Mouse (Mus musculus): ENCODE measurements at regions not wholly inside any gene's neighbourhood (a gene's known extent, or its start where the extent isn't known, plus 50 kb on each side); places are given as distances from the start of the nearest gene placed in this dataset.

DNA sequence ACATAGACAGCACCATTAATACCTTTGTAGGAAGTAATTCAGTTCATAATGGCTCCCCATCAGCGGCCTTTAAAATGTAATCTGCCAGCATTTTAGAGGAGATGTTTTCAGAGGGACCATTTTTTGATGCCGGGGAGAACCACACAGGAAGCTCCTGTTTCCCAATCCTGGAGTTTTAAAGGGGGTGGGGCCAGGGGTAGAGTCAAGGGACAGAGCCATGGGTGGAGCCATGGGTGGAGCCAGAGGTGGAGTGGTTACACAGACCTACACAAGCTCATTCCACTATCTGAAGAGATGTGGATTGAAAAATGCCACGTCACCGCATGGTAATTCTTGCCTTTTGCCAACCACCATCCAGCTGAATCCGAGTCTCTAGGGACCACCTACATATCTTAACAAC is 67.1 kb upstream of the Plcl2 start:
- no peak for DNase-seq

DNA sequence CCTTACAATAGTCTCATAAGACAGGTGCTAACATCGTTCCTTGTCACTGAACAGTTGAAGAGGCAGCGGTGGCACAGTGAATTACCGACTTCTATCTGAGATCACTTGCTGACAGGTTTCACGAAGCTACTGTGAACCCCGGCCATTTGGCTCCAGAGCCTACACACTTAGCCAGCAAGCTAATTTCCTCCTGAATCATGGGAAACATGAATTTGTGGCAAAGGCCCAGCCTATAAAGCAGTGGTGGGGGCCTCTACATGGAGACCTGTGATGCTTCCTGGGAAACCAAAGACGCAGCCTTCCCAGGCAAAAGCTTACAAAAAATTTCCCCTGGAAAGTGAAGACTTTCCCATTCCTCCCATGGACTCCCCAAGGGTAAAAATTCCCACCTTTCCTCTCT is 66.3 kb upstream of the Plcl2 start:
- no peak for DNase-seq

GRCm38 (mm10) chr17:50443376-50444022 is 65.7 kb upstream of the Plcl2 start:
- DNase-seq = no peak

GRCm38 (mm10) chr17:50444023-50444389 is 65.2 kb upstream of the Plcl2 start:
- DNase-seq = no peak

GRCm38 (mm10) chr17:50448693-50449092 is 60.5 kb upstream of the Plcl2 start:
- no peak for DNase-seq

DNA sequence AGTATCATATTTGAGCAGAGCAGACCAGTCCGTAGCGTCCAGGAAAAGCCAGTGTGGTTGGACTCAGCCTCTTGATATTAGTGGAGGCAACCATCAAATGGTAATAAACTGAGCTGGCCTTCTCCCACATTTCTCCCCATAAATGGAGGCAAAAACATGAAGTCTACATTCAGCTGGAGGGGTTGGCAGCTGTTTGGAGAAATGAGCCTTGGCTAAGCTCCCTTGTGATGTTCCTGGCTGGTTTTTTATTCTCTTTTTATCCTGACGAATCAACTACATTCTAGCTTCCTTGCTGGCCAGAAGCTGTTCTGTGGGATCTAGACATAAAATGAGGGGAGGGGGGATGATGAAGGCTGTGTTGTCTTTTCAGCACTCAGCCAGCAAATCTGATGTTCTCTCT is 57.6 kb upstream of the Plcl2 start:
- no peak for DNase-seq

GRCm38 (mm10) chr17:50453524-50453923 is 55.7 kb upstream of the Plcl2 start:
- DNase-seq = no peak

DNA sequence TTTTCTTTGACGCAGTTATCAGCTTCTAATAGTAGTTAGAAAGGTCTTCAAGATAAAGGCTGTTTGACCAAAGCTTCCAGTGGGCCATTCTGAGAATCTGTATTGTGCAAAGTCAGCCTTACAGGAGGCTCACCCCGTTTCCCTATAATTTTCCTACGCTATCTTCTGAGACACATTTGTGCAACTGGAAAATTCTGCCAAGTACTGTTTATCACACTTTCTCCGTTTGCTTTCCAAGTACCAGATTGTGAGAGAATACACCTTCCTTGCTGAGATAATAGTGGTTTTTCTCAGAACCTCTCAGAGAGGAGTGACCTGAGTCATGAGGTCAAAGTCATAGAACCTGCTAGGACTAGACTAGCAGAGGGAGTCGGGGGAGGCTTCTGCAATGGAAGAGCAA is 55.2 kb upstream of the Plcl2 start:
- DNase-seq = no peak

DNA sequence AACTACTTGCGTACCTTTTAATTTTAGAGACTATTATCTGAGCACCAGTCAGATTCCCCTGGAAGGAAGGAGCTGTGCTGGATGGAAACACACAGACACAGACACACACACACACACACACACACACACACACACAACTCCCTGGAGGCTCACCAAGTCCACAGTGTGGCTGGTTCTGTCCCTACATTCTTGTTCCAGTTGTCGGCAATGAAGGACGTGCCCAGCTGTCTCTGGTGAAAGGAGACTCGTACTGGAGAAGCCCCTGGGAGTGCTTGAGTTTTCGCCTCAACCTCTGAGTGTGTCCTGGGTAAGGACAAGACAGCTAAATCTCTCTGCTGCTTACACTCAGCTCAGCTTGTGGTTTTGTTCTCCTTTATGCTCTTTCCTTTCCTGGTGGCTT is 54.3 kb upstream of the Plcl2 start:
- DNase-seq = no peak

GRCm38 (mm10) chr17:50455719-50456118 is 53.5 kb upstream of the Plcl2 start:
- DNase-seq = no peak

DNA sequence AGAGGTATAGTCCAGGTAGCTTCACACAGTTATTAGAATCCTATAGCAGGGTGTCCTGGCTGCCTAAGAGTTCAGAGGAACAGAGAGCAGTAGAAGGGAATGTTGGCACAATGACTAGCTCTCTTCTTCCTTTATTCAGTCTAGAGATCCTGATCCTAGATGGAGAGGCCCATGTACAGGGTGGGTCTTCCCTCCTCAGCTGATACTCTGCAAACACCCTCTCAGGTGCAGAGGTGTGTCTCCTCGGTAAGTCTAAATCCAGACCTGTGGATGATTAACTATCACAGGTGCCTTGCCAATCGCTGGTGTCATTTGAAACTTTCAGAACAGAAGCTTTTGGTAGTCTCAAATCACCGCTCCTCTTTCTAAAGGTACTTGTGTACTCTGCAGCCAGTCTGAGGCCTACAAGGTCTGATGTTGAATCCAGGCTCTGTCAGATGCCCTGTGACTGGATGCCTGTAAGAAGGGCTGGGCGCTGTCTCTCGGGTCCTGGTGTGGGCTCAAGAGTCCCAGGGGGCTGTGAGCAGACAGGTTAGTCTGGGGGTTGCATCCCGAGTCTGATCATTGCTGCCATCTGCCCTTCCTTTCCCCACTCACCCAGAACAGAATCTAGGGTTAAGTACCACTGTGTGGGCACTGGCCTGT is 52.0 kb upstream of the Plcl2 start:
- DNase-seq = no peak

- DNase-seq = no peak
Measured at GRCm38 (mm10) chr17:50458232-50458631, 51.0 kb upstream of the Plcl2 start.

Data from right cerebral cortex, postnatal 25 days (tissue).